Mouse (Mus musculus) embryonic facial prominence, embryonic 13.5 days (tissue): Measurements from ENCODE around the gene C2cd3. TPM values are rescaled to one million over a fixed set of nuclear protein-coding genes. Genes with fewer than 3 reads are reported as not detected.

Experiments used
- ATAC-seq: fragments of 200-750 bp; cut with Nextera tagmentation; 2 replicates; pipeline ENCODE4 v1.8.0; 2017; ENCODE audit warnings: low read depth; ENCODE audit not compliant: insufficient number of reproducible peaks, insufficient read depth, low FRiP score, low TSS enrichment
- H3K27ac ChIP-seq: fragments of 300-500 bp; sonication (generic); 2 replicates; pipeline ENCODE4 v1.5.1; 2015; ENCODE audit warnings: moderate library complexity, mild to moderate bottlenecking, inconsistent platforms
- H3K27me3 ChIP-seq: fragments of 300-500 bp; sonication (generic); 2 replicates; pipeline ENCODE4 v1.6.1; 2015; ENCODE audit warnings: mild to moderate bottlenecking, inconsistent platforms
- H3K36me3 ChIP-seq: fragments of 300-500 bp; sonication (generic); 2 replicates; pipeline ENCODE4 v1.6.1; 2015; ENCODE audit warnings: mild to moderate bottlenecking, inconsistent platforms
- H3K4me1 ChIP-seq: fragments of 300-500 bp; sonication (generic); 2 replicates; pipeline ENCODE4 v1.6.1; 2015; ENCODE audit warnings: inconsistent platforms
- H3K4me2 ChIP-seq: fragments of 300-500 bp; sonication (generic); 2 replicates; pipeline ENCODE4 v1.6.1; 2015; ENCODE audit warnings: moderate library complexity, mild to moderate bottlenecking, inconsistent platforms
- H3K4me3 ChIP-seq: fragments of 300-500 bp; sonication (generic); 2 replicates; pipeline ENCODE4 v1.5.1; 2015; ENCODE audit warnings: mild to moderate bottlenecking, inconsistent platforms
- H3K9ac ChIP-seq: fragments of 300-500 bp; sonication (generic); 2 replicates; pipeline ENCODE4 v1.6.1; 2015; ENCODE audit warnings: mild to moderate bottlenecking, inconsistent platforms
- H3K9me3 ChIP-seq: fragments of 300-500 bp; sonication (generic); 2 replicates; pipeline ENCODE4 v1.6.1; 2016; ENCODE audit warnings: inconsistent platforms
- WGBS: fragments of 180-500 bp; shearing (Covaris S2); methylation state at CpG from one replicate; pipeline ENCODE4 v1.1.7; 2015; ENCODE audit warnings: mixed read lengths; 5-methylcytosine and 5-hydroxymethylcytosine counted together
- polyA plus RNA-seq: library from polyadenylated mRNA; unstranded; fragments of >200 nt; fragmentation: Nextera tagmentation; extraction: Ambion mirVana; gene quantifications from 2 replicates; pipeline ENCODE4 v1.2.1, GENCODE M21; 2015

C2cd3 gene
- polyA plus RNA-seq, 1 experiment from 2014 or later, result 30.2 TPM

DNA sequence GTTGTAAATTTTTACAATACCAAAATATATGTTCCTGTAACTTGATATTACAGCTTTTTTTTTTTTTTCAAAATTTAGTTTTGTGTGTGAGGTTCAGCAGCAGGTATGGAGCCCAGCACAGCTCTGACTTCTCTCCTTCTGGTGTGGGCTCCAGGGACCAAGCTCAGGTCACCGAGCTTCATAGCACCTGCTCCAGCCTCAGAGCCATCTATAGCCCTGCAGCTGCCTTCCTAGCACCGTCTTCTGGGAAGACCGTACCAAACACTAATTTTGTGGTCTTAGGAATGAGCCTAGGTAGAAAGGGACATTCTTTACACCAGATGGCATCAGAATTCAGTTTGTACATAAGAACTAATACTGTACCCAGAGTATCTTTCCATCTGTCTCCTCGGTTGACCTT, 36.7 kb downstream of the C2cd3 start:
- peaks cover 78% of the 10 kb centered on the region for H3K36me3 ChIP-seq
- H3K27ac ChIP-seq, result no peak overlapping the region
- H3K4me2 ChIP-seq, result no peak overlapping the region
- no peaks in the 10 kb centered on the region for H3K27me3 ChIP-seq
- no peak for ATAC-seq
- no peaks in the 10 kb centered on the region for H3K4me1 ChIP-seq
- no peak overlapping the region for H3K4me3 ChIP-seq
- WGBS, result 88% methylated on average over 4 of the region's 4 CpGs
- H3K9ac ChIP-seq, result no peak overlapping the region
- no peaks in the 10 kb centered on the region for H3K9me3 ChIP-seq

GRCm38 (mm10) chr7:100425795-100426194, 53.8 kb downstream of the C2cd3 start:
- no peaks in the 10 kb centered on the region for H3K27me3 ChIP-seq
- WGBS, result 80% methylated on average over 3 of the region's 3 CpGs
- no peak overlapping the region for H3K4me3 ChIP-seq
- ATAC-seq, result no peak
- no peak overlapping the region for H3K9ac ChIP-seq
- H3K9me3 ChIP-seq, result no peaks in the 10 kb centered on the region
- no peak overlapping the region for H3K27ac ChIP-seq
- H3K4me1 ChIP-seq, result no peaks in the 10 kb centered on the region
- H3K4me2 ChIP-seq, result no peak overlapping the region
- peaks cover 80% of the 10 kb centered on the region for H3K36me3 ChIP-seq

DNA sequence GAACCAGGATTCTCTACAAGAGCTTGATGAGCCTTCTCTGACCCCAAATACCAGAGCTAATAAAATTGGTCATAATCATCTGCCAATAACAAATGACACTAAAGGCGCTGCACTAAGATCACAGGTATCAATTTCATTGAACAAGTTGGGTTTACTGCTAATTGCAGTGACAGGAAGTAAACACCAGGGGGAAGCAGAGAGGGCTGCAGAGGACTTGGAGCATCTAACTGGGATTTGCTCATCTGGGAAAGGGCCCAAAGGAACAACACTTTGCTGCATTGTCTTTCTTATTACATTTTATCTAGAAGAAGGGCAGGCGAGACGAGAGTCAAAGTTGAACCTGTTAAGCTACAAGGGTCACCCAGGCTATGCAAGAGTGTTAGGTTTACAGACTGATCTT, 57.1 kb downstream of the C2cd3 start:
- 57% methylated on average over 3 of the region's 3 CpGs for WGBS
- ATAC-seq, result no peak

DNA sequence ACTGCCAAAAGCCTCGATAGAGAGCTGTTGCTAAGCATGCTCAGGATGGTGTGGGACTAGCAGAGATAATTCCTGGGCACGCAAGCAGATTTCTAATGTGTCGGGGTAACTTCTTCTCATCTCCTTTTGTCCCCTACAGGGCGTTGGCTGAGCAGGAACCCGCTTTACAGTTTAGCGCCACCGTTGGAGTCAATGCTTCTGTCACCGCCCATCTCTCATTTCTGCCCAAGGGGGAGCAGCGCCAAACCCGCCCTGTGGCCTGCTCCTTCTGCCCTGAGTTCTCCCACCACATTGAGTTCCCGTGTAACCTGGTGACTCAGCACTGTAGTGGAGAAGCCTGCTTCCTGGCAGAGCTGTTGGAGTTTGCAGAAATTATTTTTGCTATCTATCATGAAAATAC, 57.9 kb downstream of the C2cd3 start:
- H3K27me3 ChIP-seq, result no peaks in the 10 kb centered on the region
- no peak overlapping the region for H3K27ac ChIP-seq
- H3K4me3 ChIP-seq, result no peak overlapping the region
- H3K4me2 ChIP-seq, result no peak overlapping the region
- peaks cover 80% of the 10 kb centered on the region for H3K36me3 ChIP-seq
- H3K4me1 ChIP-seq, result 0 out of 2 replicates have a peak, but pooled peaks cover 3% of the 10 kb centered on the region
- ATAC-seq, result no peak
- no peaks in the 10 kb centered on the region for H3K9me3 ChIP-seq
- H3K9ac ChIP-seq, result no peak overlapping the region
- WGBS, result 89% methylated on average over 11 of the region's 11 CpGs

More for the DNA sequence above, 57.1 kb downstream of the C2cd3 start:
- H3K27me3 ChIP-seq, result no peaks in the 10 kb centered on the region
- H3K4me1 ChIP-seq, result 0 out of 2 replicates have a peak, but pooled peaks cover 3% of the 10 kb centered on the region
- H3K36me3 ChIP-seq, result peaks cover 88% of the 10 kb centered on the region
- no peaks in the 10 kb centered on the region for H3K9me3 ChIP-seq
- no peak overlapping the region for H3K27ac ChIP-seq
- no peak overlapping the region for H3K4me3 ChIP-seq
- no peak overlapping the region for H3K9ac ChIP-seq
- no peak overlapping the region for H3K4me2 ChIP-seq

DNA sequence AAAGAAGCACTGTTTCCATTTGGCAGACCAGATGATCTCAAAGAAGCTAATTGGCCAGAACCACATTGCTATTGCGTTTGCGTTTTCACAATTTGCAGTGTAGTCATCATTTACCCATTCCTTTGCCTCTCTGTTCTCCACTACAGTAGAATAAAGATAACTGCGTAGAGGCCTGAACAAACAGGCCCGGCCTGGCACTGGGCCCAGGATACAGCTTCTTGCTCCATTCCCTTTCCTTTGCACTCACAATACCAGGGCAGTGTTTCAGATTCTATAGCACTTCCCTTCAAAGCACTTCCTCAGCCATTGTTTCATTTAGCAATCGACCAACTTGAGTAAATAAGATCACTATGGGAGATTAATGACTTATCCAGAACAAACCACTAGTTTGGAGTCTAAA, 59.1 kb downstream of the C2cd3 start:
- Histone ChIP-seq H3K36me3 (peaks cover 76% of the 10 kb centered on the region), H3K27ac (no peak overlapping the region), H3K9ac (no peak overlapping the region), H3K4me3 (no peak overlapping the region), H3K9me3 (no peaks in the 10 kb centered on the region), H3K4me1 (0 out of 2 replicates have a peak, but pooled peaks cover 3% of the 10 kb centered on the region), H3K27me3 (no peaks in the 10 kb centered on the region), H3K4me2 (no peak overlapping the region)
- ATAC-seq, result no peak
- 82% methylated on average over 5 of the region's 5 CpGs for WGBS

DNA sequence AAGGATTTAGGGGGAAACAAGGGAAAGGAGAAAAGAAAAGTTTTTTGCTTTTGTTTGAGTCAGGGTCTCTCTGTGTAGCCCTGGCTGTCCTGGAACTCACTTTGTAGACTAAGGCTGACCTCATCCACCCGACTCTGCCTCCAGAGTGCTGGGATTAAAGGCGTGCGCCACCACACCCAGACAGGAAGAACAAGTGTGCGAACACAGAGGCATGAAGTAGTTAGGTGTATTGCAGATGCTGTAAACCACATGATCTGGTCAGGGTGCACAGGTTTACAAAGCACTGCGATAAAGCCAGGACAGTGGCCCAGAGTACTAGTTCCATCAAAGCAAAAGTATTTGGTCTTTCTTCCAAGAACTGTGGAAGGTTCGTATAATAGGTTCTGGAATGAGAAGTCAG, 61.3 kb downstream of the C2cd3 start:
- no peak overlapping the region for H3K4me3 ChIP-seq
- 0 out of 2 replicates have a peak, but pooled peaks cover 3% of the 10 kb centered on the region for H3K4me1 ChIP-seq
- peaks cover 78% of the 10 kb centered on the region for H3K36me3 ChIP-seq
- H3K4me2 ChIP-seq, result no peak overlapping the region
- H3K9me3 ChIP-seq, result no peaks in the 10 kb centered on the region
- ATAC-seq, result no peak
- H3K27ac ChIP-seq, result no peak overlapping the region
- no peak overlapping the region for H3K9ac ChIP-seq
- 89% methylated on average over 6 of the region's 6 CpGs for WGBS
- H3K27me3 ChIP-seq, result no peaks in the 10 kb centered on the region

DNA sequence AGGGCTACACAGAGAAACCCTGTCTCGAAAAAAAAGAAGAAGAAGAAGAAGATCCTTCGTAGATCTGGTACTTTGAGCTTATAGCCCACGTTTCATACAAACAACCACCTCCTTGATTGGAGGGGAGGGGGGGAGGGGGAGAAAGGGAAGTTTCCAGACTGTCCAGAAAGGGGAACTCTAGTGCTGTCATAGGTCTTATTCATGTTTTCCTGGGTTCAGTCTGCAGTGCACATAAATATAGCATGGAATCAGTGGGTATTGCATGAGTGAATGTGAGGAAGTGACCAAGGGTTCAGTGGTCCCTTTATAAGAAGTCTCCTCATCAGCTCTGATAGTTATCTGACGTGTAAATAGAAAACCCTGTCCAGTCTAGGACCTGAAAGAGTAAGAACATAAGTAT, 71.7 kb downstream of the C2cd3 start:
- no peaks in the 10 kb centered on the region for H3K9me3 ChIP-seq
- WGBS, result 96% methylated on average over 4 of the region's 4 CpGs
- H3K4me1 ChIP-seq, result no peaks in the 10 kb centered on the region
- H3K36me3 ChIP-seq, result peaks cover 78% of the 10 kb centered on the region
- no peak for ATAC-seq
- H3K9ac ChIP-seq, result no peak overlapping the region
- H3K27ac ChIP-seq, result no peak overlapping the region
- no peaks in the 10 kb centered on the region for H3K27me3 ChIP-seq
- no peak overlapping the region for H3K4me2 ChIP-seq
- no peak overlapping the region for H3K4me3 ChIP-seq

- Histone ChIP-seq H3K9ac (no peak overlapping the region), H3K4me3 (no peak overlapping the region), H3K36me3 (peaks cover 84% of the 10 kb centered on the region), H3K4me1 (no peaks in the 10 kb centered on the region), H3K4me2 (no peak overlapping the region), H3K9me3 (no peaks in the 10 kb centered on the region), H3K27me3 (no peaks in the 10 kb centered on the region), H3K27ac (no peak overlapping the region)
- no peak for ATAC-seq
- WGBS, result 97% methylated on average over 5 of the region's 5 CpGs
Measured at GRCm38 (mm10) chr7:100446271-100446670, 74.2 kb downstream of the C2cd3 start.

- H3K4me1 ChIP-seq, result no peaks in the 10 kb centered on the region
- no peak for ATAC-seq
- no peak overlapping the region for H3K9ac ChIP-seq
- H3K4me2 ChIP-seq, result no peak overlapping the region
- H3K27me3 ChIP-seq, result no peaks in the 10 kb centered on the region
- no peak overlapping the region for H3K27ac ChIP-seq
- no peak overlapping the region for H3K4me3 ChIP-seq
- no peaks in the 10 kb centered on the region for H3K9me3 ChIP-seq
- H3K36me3 ChIP-seq, result peaks cover 85% of the 10 kb centered on the region
- 93% methylated on average over 12 of the region's 12 CpGs for WGBS
Measured at GRCm38 (mm10) chr7:100448530-100448929, 76.5 kb downstream of the C2cd3 start.

- 93% methylated on average over 3 of the region's 3 CpGs for WGBS
- Histone ChIP-seq H3K27me3 (no peaks in the 10 kb centered on the region), H3K27ac (no peak overlapping the region), H3K4me2 (no peak overlapping the region), H3K4me3 (no peak overlapping the region), H3K9ac (no peak overlapping the region), H3K36me3 (peaks cover 84% of the 10 kb centered on the region), H3K9me3 (no peaks in the 10 kb centered on the region), H3K4me1 (no peaks in the 10 kb centered on the region)
- ATAC-seq, result no peak
Measured at GRCm38 (mm10) chr7:100448985-100449384, 77.0 kb downstream of the C2cd3 start.

GRCm38 (mm10) chr7:100458153-100458552, 86.1 kb downstream of the C2cd3 start:
- Histone ChIP-seq H3K9me3 (no peaks in the 10 kb centered on the region), H3K4me1 (no peaks in the 10 kb centered on the region), H3K36me3 (peaks cover 85% of the 10 kb centered on the region), H3K9ac (no peak overlapping the region), H3K4me3 (no peak overlapping the region), H3K4me2 (no peak overlapping the region), H3K27me3 (no peaks in the 10 kb centered on the region), H3K27ac (no peak overlapping the region)
- WGBS, result 74% methylated on average over 1 of the region's 1 CpGs
- no peak for ATAC-seq

DNA sequence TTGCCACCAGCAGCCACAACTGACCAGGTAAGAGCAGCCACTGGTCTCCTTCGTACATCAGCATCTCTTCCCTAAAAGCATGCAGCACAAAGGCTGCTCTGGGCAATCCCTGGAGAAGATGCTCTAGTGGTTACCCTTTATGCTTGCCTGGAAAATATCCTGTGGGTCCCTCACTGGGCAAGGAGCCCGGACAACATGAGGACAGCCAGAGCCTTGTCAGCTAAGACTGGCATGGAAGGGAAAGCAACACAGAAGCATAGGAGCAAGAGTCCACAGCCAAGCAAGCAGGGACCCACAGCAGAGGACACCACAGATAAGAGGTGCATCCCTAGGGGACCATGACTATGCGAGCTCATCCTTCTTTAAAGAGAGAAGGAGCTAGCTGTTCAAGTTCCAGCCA, 87.8 kb downstream of the C2cd3 start:
- peaks cover 83% of the 10 kb centered on the region for H3K36me3 ChIP-seq
- no peaks in the 10 kb centered on the region for H3K27me3 ChIP-seq
- H3K4me3 ChIP-seq, result no peak overlapping the region
- 89% methylated on average over 3 of the region's 3 CpGs for WGBS
- H3K4me1 ChIP-seq, result no peaks in the 10 kb centered on the region
- no peak overlapping the region for H3K9ac ChIP-seq
- no peak overlapping the region for H3K27ac ChIP-seq
- no peaks in the 10 kb centered on the region for H3K9me3 ChIP-seq
- H3K4me2 ChIP-seq, result no peak overlapping the region
- no peak for ATAC-seq
